Mouse (Mus musculus): ENCODE measurements at regions not wholly inside any gene's neighbourhood (a gene's known extent, or its start where the extent isn't known, plus 50 kb on each side); places are given as distances from the start of the nearest gene placed in this dataset.

GRCm38 (mm10) chr1:13795196-13795595 is 2297.9 kb downstream of the 4930444P10Rik start:
- TF ChIP-seq MAFK (IDR thresholded peaks at IDR 0.05; ENCODE audit: insufficient read depth, low read depth, low read length) (no peak), ZC3H11A (IDR thresholded peaks at IDR 0.05; ENCODE audit: borderline replicate concordance, low read depth, low read length) (no peak), ZNF384 (IDR thresholded peaks at IDR 0.05; ENCODE audit: low read depth, low read length) (no peak)

Measured in ES-E14 (cell line).